Mouse (Mus musculus) G1E (cell line): ENCODE measurements around the gene March9.

Source experiments
- CTCF ChIP-seq: IDR thresholded peaks from 2 replicates; pipeline ENCODE4 v1.5.1; 2012; ENCODE audit warnings: low read depth, low read length, inconsistent platforms, mixed read lengths
- GATA1 ChIP-seq: IDR thresholded peaks from 2 replicates; pipeline ENCODE4 v1.6.1; 2012; ENCODE audit warnings: borderline replicate concordance, low read length, inconsistent platforms, mixed read lengths
- POLR2AphosphoS5 ChIP-seq: IDR thresholded peaks from 2 replicates; pipeline ENCODE4 v1.6.1; 2012; ENCODE audit warnings: low read depth, low read length, inconsistent platforms; ENCODE audit not compliant: insufficient replicate concordance
- TAL1 ChIP-seq: conservative IDR thresholded peaks from 2 replicates; pipeline ENCODE4 v1.6.1; 2012; ENCODE audit warnings: low read depth, low read length, inconsistent platforms, mixed read lengths

GRCm38 (mm10) chr10:127099191-127099590 lies 39.2 kb upstream of the March9 start:
- no peak for TF ChIP-seq CTCF
- TF ChIP-seq GATA1, result no peak
- no peak for TF ChIP-seq POLR2AphosphoS5
- no peak for TF ChIP-seq TAL1
